Mouse (Mus musculus) layer of hippocampus, postnatal 14 days (tissue): ENCODE results near the gene Rab3gap2. TPM values are rescaled to one million over a fixed set of nuclear protein-coding genes. Genes with fewer than 3 reads are reported as not detected.

Source experiments
- DNase-seq, 2 experiments: peaks; one replicate each; pipeline ENCODE4 v3.0.0; 2021 to 2022; ENCODE audit warnings: low spot score in 2 of 2, mixed read lengths in 1 of 2
- total RNA-seq, 2 experiments: library from RNA; stranded (reverse); gene quantifications; 2 replicates each; pipeline ENCODE4 v1.2.3; 2021

The Rab3gap2 gene
- total RNA-seq, 2 experiments from 2014 or later: 58.6 to 61.6 TPM

GRCm38 (mm10) chr1:185217966-185218365, 14.0 kb downstream of the Rab3gap2 start:
- DNase-seq: no peak

GRCm38 (mm10) chr1:185226889-185227288, 23.0 kb downstream of the Rab3gap2 start:
- DNase-seq: no peak

GRCm38 (mm10) chr1:185227766-185228165, 23.8 kb downstream of the Rab3gap2 start:
- no peak for DNase-seq

GRCm38 (mm10) chr1:185229406-185230201, 25.7 kb downstream of the Rab3gap2 start:
- no peak for DNase-seq

- DNase-seq: no peak
Observed at GRCm38 (mm10) chr1:185235837-185236236, 31.9 kb downstream of the Rab3gap2 start.

- DNase-seq: no peak
Observed at GRCm38 (mm10) chr1:185236530-185236929, 32.6 kb downstream of the Rab3gap2 start.

- DNase-seq: peak in 1 of 2 experiments; percentile 20
Observed at GRCm38 (mm10) chr1:185243013-185243412, 39.1 kb downstream of the Rab3gap2 start.

- DNase-seq: no peak
Observed at GRCm38 (mm10) chr1:185245456-185245855, 41.5 kb downstream of the Rab3gap2 start.

GRCm38 (mm10) chr1:185247429-185248085, 43.6 kb downstream of the Rab3gap2 start:
- no peak for DNase-seq

- no peak for DNase-seq
Observed at GRCm38 (mm10) chr1:185248728-185249127, 44.8 kb downstream of the Rab3gap2 start.

GRCm38 (mm10) chr1:185252351-185252750, 48.4 kb downstream of the Rab3gap2 start:
- DNase-seq: no peak

- DNase-seq: peak; percentile 58 to 69
Observed at GRCm38 (mm10) chr1:185253140-185253892, 49.4 kb downstream of the Rab3gap2 start.

GRCm38 (mm10) chr1:185255336-185255735, 51.4 kb downstream of the Rab3gap2 start:
- no peak for DNase-seq

- DNase-seq: no peak
Observed at GRCm38 (mm10) chr1:185256753-185257152, 52.8 kb downstream of the Rab3gap2 start.

GRCm38 (mm10) chr1:185262565-185262964, 58.6 kb downstream of the Rab3gap2 start:
- DNase-seq: no peak

- no peak for DNase-seq
Observed at GRCm38 (mm10) chr1:185268675-185269074, 64.8 kb downstream of the Rab3gap2 start.

- DNase-seq: no peak
Observed at GRCm38 (mm10) chr1:185270403-185271097, 66.6 kb downstream of the Rab3gap2 start.

GRCm38 (mm10) chr1:185271373-185271772, 67.5 kb downstream of the Rab3gap2 start:
- DNase-seq: no peak

GRCm38 (mm10) chr1:185274819-185275545, 71.1 kb downstream of the Rab3gap2 start:
- no peak for DNase-seq

- DNase-seq: no peak
Observed at GRCm38 (mm10) chr1:185275976-185276375, 72.1 kb downstream of the Rab3gap2 start.
